Mouse (Mus musculus) urinary bladder, postnatal 36 days (tissue): ENCODE data around the gene Naa15.

Source experiments
- DNase-seq, 2 experiments: peaks; one replicate each; pipeline ENCODE4 v3.0.0; 2022; ENCODE audit warnings: low spot score in 2 of 2, mixed read lengths in 1 of 2

Naa15 gene

GRCm38 (mm10) chr3:51510903-51511302 is 96.0 kb downstream of the Naa15 start:
- peak; percentile 70 to 81 for DNase-seq

DNA sequence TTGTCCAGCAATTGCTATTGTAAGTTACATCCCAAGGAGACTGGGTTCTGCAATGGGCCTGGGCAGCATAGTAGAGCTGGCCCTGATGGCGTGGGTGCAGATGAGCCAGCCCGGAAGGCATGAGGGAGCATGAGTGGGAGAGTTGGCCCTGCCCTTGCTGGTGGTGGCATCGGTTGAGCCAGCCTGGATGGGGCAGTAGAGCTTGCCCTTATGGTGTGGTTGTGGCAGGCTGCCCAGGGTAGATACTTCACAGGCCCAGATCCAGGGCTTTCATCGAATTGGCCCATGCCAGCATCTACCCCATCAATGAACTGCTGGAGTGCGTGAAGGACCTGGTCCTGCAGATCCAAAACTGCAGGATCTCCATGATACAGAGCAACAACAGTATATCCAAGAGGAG is 97.0 kb downstream of the Naa15 start:
- DNase-seq: no peak

DNA sequence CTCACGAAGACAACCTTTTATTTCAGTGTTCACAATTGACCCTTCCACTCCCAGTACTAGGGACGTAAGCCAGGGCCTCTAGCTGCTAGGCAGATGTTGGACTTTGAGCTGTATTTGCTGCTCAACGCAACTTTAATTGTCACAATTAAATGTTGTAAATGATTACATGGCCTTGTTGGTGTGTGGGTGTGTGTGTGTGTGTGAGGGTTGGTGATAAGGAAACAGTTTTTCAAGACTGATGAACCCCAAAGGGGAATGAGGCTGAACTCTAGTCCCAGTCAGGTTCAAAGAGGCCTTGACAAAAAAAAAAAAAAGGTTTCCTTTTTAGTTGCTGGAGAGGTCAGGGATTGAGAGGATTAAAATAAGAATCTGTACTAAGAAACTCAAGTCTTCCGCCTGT is 102.5 kb downstream of the Naa15 start:
- DNase-seq: no peak

GRCm38 (mm10) chr3:51517878-51518762 is 103.2 kb downstream of the Naa15 start:
- DNase-seq: no peak

DNA sequence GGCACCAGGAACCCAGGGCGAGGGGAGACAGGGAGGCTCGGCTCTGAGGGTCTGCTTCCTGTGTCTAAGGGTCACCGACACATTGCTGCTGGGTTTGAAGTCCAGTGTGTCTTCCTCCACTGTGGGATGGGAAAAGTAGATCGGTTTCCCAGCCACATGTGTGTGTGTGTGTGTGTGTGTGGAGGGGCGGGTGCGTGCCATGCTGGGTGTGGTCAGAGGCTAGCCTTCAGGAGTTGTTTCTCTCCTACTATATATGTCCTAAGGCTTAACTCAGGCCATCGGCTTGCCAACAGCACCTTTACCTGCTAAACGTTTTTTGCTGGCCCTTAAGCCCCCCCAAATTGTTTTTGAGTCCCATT is 103.8 kb downstream of the Naa15 start:
- no peak for DNase-seq

GRCm38 (mm10) chr3:51521262-51521661 is 106.3 kb downstream of the Naa15 start:
- no peak for DNase-seq

- no peak for DNase-seq
Observed at GRCm38 (mm10) chr3:51525186-51525785, 110.3 kb downstream of the Naa15 start.
